Mouse (Mus musculus): Measurements from ENCODE around the gene Plac1. TPM values are rescaled to one million over a fixed set of nuclear protein-coding genes. Genes with fewer than 3 reads are reported as not detected.

Gene Plac1
- polyA plus RNA-seq, 1 experiment from 2014 or later = 8.6 TPM

DNA sequence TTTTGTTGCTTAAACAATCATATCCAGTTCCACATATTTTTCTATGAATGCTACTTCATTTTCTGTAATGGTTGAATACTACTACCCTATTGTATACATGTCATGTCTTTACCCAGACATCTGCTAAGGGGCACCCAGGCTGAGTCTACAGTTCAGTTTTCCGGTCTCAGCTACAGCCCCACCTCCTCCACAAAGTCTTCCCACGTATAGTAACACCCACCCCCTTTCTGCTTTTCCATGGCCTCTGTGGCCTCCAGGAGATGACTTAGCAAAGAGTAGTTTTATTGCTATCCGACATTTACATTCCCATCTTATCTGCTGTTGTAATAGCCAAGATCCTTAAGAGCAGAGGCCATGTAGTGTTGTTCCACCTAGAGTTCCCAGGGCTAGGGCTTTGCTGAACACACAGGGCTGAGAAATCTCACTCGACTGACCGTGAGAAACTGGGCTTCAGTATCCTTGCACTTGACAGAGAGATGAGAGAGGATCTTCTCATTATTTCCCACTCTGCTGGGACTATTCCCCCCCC lies 93.5 kb downstream of the Plac1 start:
- 75% methylated on average over 5 of the region's 5 CpGs for WGBS
- no peak overlapping the region for H3K4me2 ChIP-seq (replicated peaks)
- no peak overlapping the region for H3K27ac ChIP-seq (replicated peaks)

GRCm38 (mm10) chrX:53139641-53140040 lies 100.3 kb downstream of the Plac1 start:
- no peak overlapping the region for H3K4me3 ChIP-seq (replicated peaks)
- H3K9ac ChIP-seq = no peak overlapping the region
- H3K4me2 ChIP-seq (replicated peaks) = no peak overlapping the region
- no peaks in the 10 kb centered on the region for H3K9me3 ChIP-seq (replicated peaks)
- no peak overlapping the region for H3K27ac ChIP-seq (replicated peaks)
- ATAC-seq (ENCODE audit: insufficient number of reproducible peaks, low FRiP score, low TSS enrichment, low read depth) = no peak
- H3K27me3 ChIP-seq = no peaks in the 10 kb centered on the region
- no peaks in the 10 kb centered on the region for H3K4me1 ChIP-seq
- WGBS = 67% methylated on average over 2 of the region's 2 CpGs
- no peaks in the 10 kb centered on the region for H3K36me3 ChIP-seq

More for the DNA sequence above, 93.5 kb downstream of the Plac1 start:
- H3K4me1 ChIP-seq = no peaks in the 10 kb centered on the region
- no peaks in the 10 kb centered on the region for H3K36me3 ChIP-seq
- no peaks in the 10 kb centered on the region for H3K27me3 ChIP-seq
- H3K9me3 ChIP-seq (replicated peaks) = no peaks in the 10 kb centered on the region
- no peak overlapping the region for H3K9ac ChIP-seq
- ATAC-seq (ENCODE audit: insufficient number of reproducible peaks, low FRiP score, low TSS enrichment, low read depth) = no peak
- no peak overlapping the region for H3K4me3 ChIP-seq (replicated peaks)

DNA sequence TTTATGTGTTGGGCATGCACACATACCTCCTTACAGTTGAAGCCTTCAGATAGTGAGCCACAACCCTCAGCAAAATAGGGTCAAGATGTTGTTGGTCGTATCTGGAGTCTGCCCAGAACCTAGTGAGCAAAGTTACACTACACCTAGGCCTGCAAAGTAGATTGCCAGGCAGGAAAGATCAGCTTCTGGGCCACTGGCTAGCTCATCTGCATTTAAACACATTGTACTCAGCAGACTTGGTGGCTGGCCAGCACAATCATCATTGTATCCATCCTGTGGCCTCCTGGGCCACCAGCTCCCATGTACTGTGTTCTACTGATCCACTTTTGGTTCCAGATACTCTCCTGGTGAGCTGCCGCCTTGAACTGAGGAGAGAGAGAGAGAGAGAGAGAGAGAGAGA lies 102.8 kb downstream of the Plac1 start:
- ATAC-seq (ENCODE audit: insufficient number of reproducible peaks, low FRiP score, low TSS enrichment, low read depth) = no peak
- Histone ChIP-seq H3K4me2 (replicated peaks) (no peak overlapping the region), H3K9me3 (replicated peaks) (no peaks in the 10 kb centered on the region), H3K4me1 (no peaks in the 10 kb centered on the region), H3K9ac (no peak overlapping the region), H3K4me3 (replicated peaks) (no peak overlapping the region), H3K27ac (replicated peaks) (no peak overlapping the region), H3K36me3 (no peaks in the 10 kb centered on the region), H3K27me3 (no peaks in the 10 kb centered on the region)
- 69% methylated on average over 2 of the region's 2 CpGs for WGBS

- Histone ChIP-seq H3K4me1 (peaks cover 18% of the 10 kb centered on the region; the same call in 1 of the 2 replicates), H3K36me3 (no peaks in the 10 kb centered on the region), H3K27me3 (no peaks in the 10 kb centered on the region), H3K9ac (no peak overlapping the region), H3K4me3 (replicated peaks) (no peak overlapping the region), H3K27ac (replicated peaks) (0 out of 2 replicates have a peak overlapping the region, but pooled peaks have one; percentile 39), H3K4me2 (replicated peaks) (no peak overlapping the region), H3K9me3 (replicated peaks) (no peaks in the 10 kb centered on the region)
- no peak for ATAC-seq (ENCODE audit: insufficient number of reproducible peaks, low FRiP score, low TSS enrichment, low read depth)
- 26% methylated on average over 2 of the region's 2 CpGs for WGBS
Measured at GRCm38 (mm10) chrX:53129501-53129900, 110.4 kb downstream of the Plac1 start.

DNA sequence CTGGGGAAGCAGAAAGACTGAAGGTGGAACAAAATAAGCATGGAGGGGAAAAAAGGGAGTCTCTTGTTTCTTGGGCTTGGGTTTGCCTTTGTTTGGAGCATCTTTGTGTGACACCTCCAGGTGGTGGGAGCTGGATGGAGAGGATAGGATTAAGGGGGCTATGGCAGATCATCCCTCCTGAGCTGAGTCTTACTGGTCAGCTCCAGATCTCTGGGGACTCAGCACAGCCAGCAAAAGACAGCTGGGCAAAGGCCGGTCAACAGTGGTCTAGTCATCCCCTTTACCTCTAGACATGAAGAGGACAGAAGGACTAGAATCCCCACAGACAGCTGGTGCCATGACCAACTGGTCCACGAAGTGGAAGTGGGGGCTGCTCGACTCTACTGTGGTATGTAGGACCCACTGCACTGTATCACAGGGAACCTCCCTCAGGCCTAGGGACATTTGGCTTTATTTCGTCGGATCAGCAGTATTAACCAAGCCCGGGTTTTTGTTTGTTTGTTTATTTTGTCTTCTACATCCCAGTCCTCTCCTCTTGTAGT lies 113.3 kb downstream of the Plac1 start:
- Histone ChIP-seq H3K9ac (no peak overlapping the region), H3K4me1 (peaks cover 18% of the 10 kb centered on the region; the same call in 1 of the 2 replicates), H3K27me3 (no peaks in the 10 kb centered on the region), H3K9me3 (replicated peaks) (no peaks in the 10 kb centered on the region), H3K27ac (replicated peaks) (peak overlapping the region; percentile 79), H3K4me3 (replicated peaks) (no peak overlapping the region), H3K36me3 (no peaks in the 10 kb centered on the region), H3K4me2 (replicated peaks) (no peak overlapping the region)
- ATAC-seq (ENCODE audit: insufficient number of reproducible peaks, low FRiP score, low TSS enrichment, low read depth) = peak; percentile 32
- WGBS = 70% methylated on average over 6 of the region's 6 CpGs

DNA sequence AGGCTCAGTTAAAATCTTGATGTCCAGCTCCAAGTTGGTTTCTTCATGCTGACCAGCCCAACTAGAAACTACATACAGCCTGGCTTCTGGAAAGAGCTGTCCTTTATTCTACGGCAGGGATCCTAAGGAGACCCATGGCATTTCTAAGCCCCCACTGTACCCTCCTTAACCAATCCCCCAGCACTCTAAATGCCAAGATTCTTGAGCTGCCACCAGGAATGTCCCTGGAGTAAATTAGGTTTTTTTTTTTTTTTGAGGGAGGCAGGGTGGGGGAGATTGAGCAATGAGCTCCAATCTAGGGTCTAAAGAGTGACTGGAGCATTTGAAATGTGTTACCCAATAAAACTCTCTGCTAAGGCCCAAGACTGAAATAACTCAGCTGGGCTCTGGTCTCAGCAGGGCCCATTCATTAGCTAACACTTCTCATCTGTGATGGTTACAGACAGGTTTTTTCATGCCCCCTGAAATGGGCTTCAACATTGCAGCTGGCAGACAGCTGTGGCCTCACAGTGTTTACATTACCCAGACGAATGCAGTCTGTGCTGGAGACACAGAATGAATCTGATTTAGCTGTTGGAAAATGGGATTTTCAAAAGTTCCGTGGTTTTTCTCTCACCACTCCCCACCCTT lies 114.0 kb downstream of the Plac1 start:
- H3K9ac ChIP-seq = no peak overlapping the region
- H3K9me3 ChIP-seq (replicated peaks) = no peaks in the 10 kb centered on the region
- H3K4me2 ChIP-seq (replicated peaks) = no peak overlapping the region
- no peaks in the 10 kb centered on the region for H3K36me3 ChIP-seq
- H3K4me1 ChIP-seq = peaks cover 18% of the 10 kb centered on the region; the same call in 1 of the 2 replicates
- ATAC-seq (ENCODE audit: insufficient number of reproducible peaks, low FRiP score, low TSS enrichment, low read depth) = peak; percentile 85
- 20% methylated on average over 3 of the region's 3 CpGs for WGBS
- no peaks in the 10 kb centered on the region for H3K27me3 ChIP-seq
- H3K4me3 ChIP-seq (replicated peaks) = no peak overlapping the region
- H3K27ac ChIP-seq (replicated peaks) = peak overlapping the region; percentile 79

GRCm38 (mm10) chrX:53123562-53123961 lies 116.3 kb downstream of the Plac1 start:
- 62% methylated on average over 1 of the region's 1 CpGs for WGBS
- Histone ChIP-seq H3K27me3 (no peaks in the 10 kb centered on the region), H3K9ac (no peak overlapping the region), H3K4me2 (replicated peaks) (no peak overlapping the region), H3K27ac (replicated peaks) (no peak overlapping the region), H3K36me3 (no peaks in the 10 kb centered on the region), H3K9me3 (replicated peaks) (no peaks in the 10 kb centered on the region), H3K4me1 (0 out of 2 replicates have a peak, but pooled peaks cover 13% of the 10 kb centered on the region), H3K4me3 (replicated peaks) (no peak overlapping the region)
- ATAC-seq (ENCODE audit: insufficient number of reproducible peaks, low FRiP score, low TSS enrichment, low read depth) = no peak

DNA sequence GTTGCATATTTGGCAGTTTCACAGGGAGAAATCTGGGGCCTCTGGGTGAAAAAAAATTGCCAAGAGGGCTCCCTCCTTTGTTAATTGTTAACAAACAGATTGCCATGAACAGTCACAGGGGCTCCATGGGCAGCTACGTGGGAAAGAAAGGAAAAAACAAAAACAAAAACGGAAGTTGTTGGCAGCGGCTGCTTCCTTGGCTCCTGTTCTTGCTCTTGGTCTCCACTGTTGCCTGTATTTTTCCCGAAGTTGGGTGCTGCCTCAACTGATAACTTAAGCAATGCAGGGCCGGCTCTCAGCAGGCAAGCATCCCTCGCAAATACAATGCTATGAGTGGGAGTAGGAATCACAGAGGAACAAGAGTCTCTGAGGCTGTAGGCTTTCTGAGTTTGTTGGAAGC lies 121.3 kb downstream of the Plac1 start:
- H3K9me3 ChIP-seq (replicated peaks) = no peaks in the 10 kb centered on the region
- no peaks in the 10 kb centered on the region for H3K36me3 ChIP-seq
- H3K4me2 ChIP-seq (replicated peaks) = no peak overlapping the region
- H3K4me3 ChIP-seq (replicated peaks) = no peak overlapping the region
- no peak overlapping the region for H3K27ac ChIP-seq (replicated peaks)
- no peak overlapping the region for H3K9ac ChIP-seq
- H3K27me3 ChIP-seq = no peaks in the 10 kb centered on the region
- H3K4me1 ChIP-seq = 0 out of 2 replicates have a peak, but pooled peaks cover 7% of the 10 kb centered on the region
- no peak for ATAC-seq (ENCODE audit: insufficient number of reproducible peaks, low FRiP score, low TSS enrichment, low read depth)
- WGBS = 53% methylated on average over 6 of the region's 6 CpGs

DNA sequence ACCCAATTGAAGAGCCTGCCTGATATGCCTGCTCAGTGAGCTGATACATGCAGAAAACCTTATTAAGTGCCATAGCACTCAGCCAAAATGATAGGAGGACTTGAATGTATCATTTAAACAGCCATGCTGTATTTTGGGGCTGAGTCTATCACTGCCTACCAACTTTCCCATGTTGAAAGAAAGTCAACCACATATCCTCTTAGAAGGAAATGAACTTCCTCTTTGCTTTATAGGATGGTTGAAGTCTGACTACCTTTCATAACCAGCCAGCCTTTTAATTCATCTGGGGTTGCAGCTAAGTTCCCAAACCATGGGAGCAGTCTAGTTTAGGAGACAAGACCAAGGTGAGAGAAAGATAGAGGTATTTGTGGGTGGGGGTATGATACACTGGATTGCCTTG lies 121.9 kb downstream of the Plac1 start:
- Histone ChIP-seq H3K4me2 (replicated peaks) (no peak overlapping the region), H3K9ac (no peak overlapping the region), H3K27ac (replicated peaks) (no peak overlapping the region), H3K27me3 (no peaks in the 10 kb centered on the region), H3K36me3 (no peaks in the 10 kb centered on the region), H3K9me3 (replicated peaks) (no peaks in the 10 kb centered on the region), H3K4me1 (0 out of 2 replicates have a peak, but pooled peaks cover 7% of the 10 kb centered on the region), H3K4me3 (replicated peaks) (no peak overlapping the region)
- no peak for ATAC-seq (ENCODE audit: insufficient number of reproducible peaks, low FRiP score, low TSS enrichment, low read depth)

- ATAC-seq (ENCODE audit: insufficient number of reproducible peaks, low FRiP score, low TSS enrichment, low read depth) = no peak
- Histone ChIP-seq H3K27me3 (no peaks in the 10 kb centered on the region), H3K27ac (replicated peaks) (peak overlapping the region; percentile 11; the same call in 1 of the 2 replicates), H3K9ac (no peak overlapping the region), H3K9me3 (replicated peaks) (no peaks in the 10 kb centered on the region), H3K4me1 (0 out of 2 replicates have a peak, but pooled peaks cover 7% of the 10 kb centered on the region), H3K36me3 (no peaks in the 10 kb centered on the region), H3K4me3 (replicated peaks) (no peak overlapping the region), H3K4me2 (replicated peaks) (no peak overlapping the region)
- 52% methylated on average over 7 of the region's 7 CpGs for WGBS
Measured at GRCm38 (mm10) chrX:53114994-53115393, 124.9 kb downstream of the Plac1 start.

- Histone ChIP-seq H3K4me3 (replicated peaks) (no peak overlapping the region), H3K9ac (no peak overlapping the region), H3K27me3 (no peaks in the 10 kb centered on the region), H3K27ac (replicated peaks) (no peak overlapping the region), H3K4me1 (0 out of 2 replicates have a peak, but pooled peaks cover 6% of the 10 kb centered on the region), H3K36me3 (no peaks in the 10 kb centered on the region), H3K9me3 (replicated peaks) (no peaks in the 10 kb centered on the region), H3K4me2 (replicated peaks) (no peak overlapping the region)
- WGBS = 88% methylated on average over 4 of the region's 4 CpGs
- no peak for ATAC-seq (ENCODE audit: insufficient number of reproducible peaks, low FRiP score, low TSS enrichment, low read depth)
Measured at GRCm38 (mm10) chrX:53110142-53110541, 129.8 kb downstream of the Plac1 start.

Data from embryonic facial prominence, embryonic 15.5 days (tissue).